Mouse (Mus musculus): ENCODE measurements at regions not wholly inside any gene's neighbourhood (a gene's known extent, or its start where the extent isn't known, plus 50 kb on each side); places are given as distances from the start of the nearest gene placed in this dataset.

DNA sequence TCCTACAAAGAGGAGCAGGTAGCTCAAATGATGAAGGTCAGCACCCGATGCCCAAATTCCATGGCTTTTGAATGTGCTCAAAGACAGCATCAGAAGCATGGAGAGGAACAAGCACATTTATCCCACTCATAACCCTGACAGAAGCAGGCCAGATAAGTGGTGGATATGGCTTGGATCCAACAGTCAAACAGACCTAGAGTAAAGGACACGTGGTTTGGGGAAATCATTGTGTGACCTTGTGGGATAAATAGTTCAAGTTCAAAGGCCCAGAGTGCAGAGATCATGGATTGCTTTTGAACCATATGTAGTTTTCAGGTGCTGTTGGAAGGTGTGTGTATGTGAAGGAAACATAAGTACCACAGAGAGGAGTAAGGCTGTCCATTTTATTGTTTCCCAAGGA lies 94.9 kb upstream of the H2al1a start:
- Histone ChIP-seq H3K4me1 (ENCODE audit: insufficient read depth) (no peaks in the 10 kb centered on the region), H3K27ac (ENCODE audit: low read depth) (no peak overlapping the region)
- no peak for DNase-seq

DNA sequence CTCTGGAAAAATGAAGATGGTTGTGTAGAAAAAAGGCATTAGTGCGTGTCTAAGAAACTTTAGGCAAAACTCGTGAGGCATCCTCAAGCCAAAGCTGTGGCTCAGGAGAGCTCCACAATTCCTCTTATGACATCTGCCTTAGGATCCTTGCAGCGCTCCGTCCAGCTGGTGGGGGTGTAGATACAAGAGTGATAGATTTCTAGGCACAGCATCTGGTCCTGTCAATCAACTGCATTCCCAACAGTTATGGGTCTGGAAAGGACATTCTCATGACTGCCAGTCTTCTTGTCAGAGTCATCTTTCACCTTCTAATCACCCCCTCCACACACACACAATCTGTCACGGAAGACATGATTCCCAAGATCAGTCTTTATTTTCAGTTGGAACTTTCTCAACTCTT lies 89.2 kb upstream of the H2al1a start:
- no peak for ATAC-seq

More for the DNA sequence above, 94.9 kb upstream of the H2al1a start:
- Histone ChIP-seq H3K36me3 (replicated peaks; ENCODE audit: insufficient read depth, low read length) (no peaks in the 10 kb centered on the region), H3K4me2 (ENCODE audit: low read depth, low read length) (no peak overlapping the region), H3K4me3 (ENCODE audit: low read depth, low read length) (no peak overlapping the region), H3K9ac (replicated peaks) (no peak overlapping the region), H3K27me3 (ENCODE audit: insufficient read depth, low read length) (no peaks in the 10 kb centered on the region), H3K9me3 (ENCODE audit: low read length) (no peaks in the 10 kb centered on the region)
- peak; percentile 71 for ATAC-seq
- TF ChIP-seq EP300 (IDR thresholded peaks at IDR 0.05; ENCODE audit: low read depth) (no peak), CTCF (IDR thresholded peaks at IDR 0.05; ENCODE audit: low read depth) (no peak)
- 65% methylated on average over 2 of the region's 2 CpGs for WGBS (ENCODE audit: insufficient replicate concordance)

DNA sequence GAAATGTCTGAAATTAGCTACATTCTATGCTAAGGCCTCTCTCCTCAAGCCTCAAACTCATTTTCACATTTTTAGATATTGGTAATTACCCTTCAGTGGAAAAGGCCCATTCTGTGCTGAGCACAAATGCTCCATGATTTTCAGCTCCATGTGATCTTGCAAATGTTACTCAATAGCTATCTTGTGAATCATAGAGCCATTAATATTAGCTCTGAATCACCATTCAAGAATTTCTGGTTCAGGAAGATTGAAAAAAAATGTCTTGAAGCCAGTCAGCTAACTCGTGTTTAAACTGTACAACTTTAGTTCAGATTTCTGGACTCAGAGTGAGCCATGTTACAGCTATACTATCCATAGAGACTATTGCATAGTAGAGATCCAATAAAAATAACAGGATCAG lies 86.2 kb upstream of the H2al1a start:
- TF ChIP-seq CTCF (IDR thresholded peaks at IDR 0.05; ENCODE audit: low read depth) (no peak), EP300 (IDR thresholded peaks at IDR 0.05; ENCODE audit: low read depth) (no peak)
- Histone ChIP-seq H3K9ac (replicated peaks) (no peak overlapping the region), H3K4me2 (ENCODE audit: low read depth, low read length) (no peak overlapping the region), H3K9me3 (ENCODE audit: low read length) (no peaks in the 10 kb centered on the region), H3K4me1 (ENCODE audit: insufficient read depth) (no peaks in the 10 kb centered on the region), H3K4me3 (ENCODE audit: low read depth, low read length) (no peak overlapping the region), H3K36me3 (replicated peaks; ENCODE audit: insufficient read depth, low read length) (no peaks in the 10 kb centered on the region), H3K27me3 (ENCODE audit: insufficient read depth, low read length) (no peaks in the 10 kb centered on the region), H3K27ac (ENCODE audit: low read depth) (no peak overlapping the region)
- DNase-seq: no peak
- 56% methylated on average over 1 of the region's 1 CpGs for WGBS (ENCODE audit: insufficient replicate concordance)
- ATAC-seq: no peak

More for the DNA sequence above, 89.2 kb upstream of the H2al1a start:
- Histone ChIP-seq H3K27me3 (ENCODE audit: insufficient read depth, low read length) (no peaks in the 10 kb centered on the region), H3K4me3 (ENCODE audit: low read depth, low read length) (no peak overlapping the region), H3K4me1 (ENCODE audit: insufficient read depth) (no peaks in the 10 kb centered on the region), H3K27ac (ENCODE audit: low read depth) (no peak overlapping the region), H3K9me3 (ENCODE audit: low read length) (no peaks in the 10 kb centered on the region), H3K4me2 (ENCODE audit: low read depth, low read length) (no peak overlapping the region), H3K36me3 (replicated peaks; ENCODE audit: insufficient read depth, low read length) (no peaks in the 10 kb centered on the region), H3K9ac (replicated peaks) (no peak overlapping the region)
- TF ChIP-seq EP300 (IDR thresholded peaks at IDR 0.05; ENCODE audit: low read depth): no peak
- no peak for TF ChIP-seq CTCF (IDR thresholded peaks at IDR 0.05; ENCODE audit: low read depth)
- no peak for DNase-seq
- WGBS (ENCODE audit: insufficient replicate concordance): 76% methylated on average over 5 of the region's 5 CpGs

DNA sequence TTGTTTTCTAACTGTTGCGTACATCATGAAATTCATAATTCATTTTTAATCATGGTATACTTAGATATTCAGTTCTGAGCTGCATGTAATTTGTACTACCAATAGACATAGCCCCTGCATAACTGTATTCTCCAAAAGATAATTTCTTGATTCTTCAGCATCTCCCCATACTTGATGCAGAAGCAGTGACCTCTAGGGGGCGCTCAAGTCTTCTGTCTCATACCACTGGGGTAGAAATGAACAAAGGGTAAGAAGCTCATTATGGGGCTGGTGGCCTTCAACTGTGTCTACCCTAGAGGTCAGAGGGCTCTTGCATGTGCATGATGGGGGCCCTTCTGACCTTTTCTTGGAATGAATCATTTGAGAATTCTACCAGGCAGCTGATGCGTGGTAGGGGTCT lies 85.6 kb upstream of the H2al1a start:
- 65% methylated on average over 3 of the region's 3 CpGs for WGBS (ENCODE audit: insufficient replicate concordance)
- Histone ChIP-seq H3K9ac (replicated peaks) (no peak overlapping the region), H3K4me1 (ENCODE audit: insufficient read depth) (no peaks in the 10 kb centered on the region), H3K9me3 (ENCODE audit: low read length) (no peaks in the 10 kb centered on the region), H3K27me3 (ENCODE audit: insufficient read depth, low read length) (no peaks in the 10 kb centered on the region), H3K36me3 (replicated peaks; ENCODE audit: insufficient read depth, low read length) (no peaks in the 10 kb centered on the region), H3K4me3 (ENCODE audit: low read depth, low read length) (no peak overlapping the region), H3K27ac (ENCODE audit: low read depth) (no peak overlapping the region), H3K4me2 (ENCODE audit: low read depth, low read length) (no peak overlapping the region)
- DNase-seq (peak; percentile 52), ATAC-seq (no peak)
- TF ChIP-seq CTCF (IDR thresholded peaks at IDR 0.05; ENCODE audit: low read depth): peak; percentile 62
- no peak for TF ChIP-seq EP300 (IDR thresholded peaks at IDR 0.05; ENCODE audit: low read depth)

DNA sequence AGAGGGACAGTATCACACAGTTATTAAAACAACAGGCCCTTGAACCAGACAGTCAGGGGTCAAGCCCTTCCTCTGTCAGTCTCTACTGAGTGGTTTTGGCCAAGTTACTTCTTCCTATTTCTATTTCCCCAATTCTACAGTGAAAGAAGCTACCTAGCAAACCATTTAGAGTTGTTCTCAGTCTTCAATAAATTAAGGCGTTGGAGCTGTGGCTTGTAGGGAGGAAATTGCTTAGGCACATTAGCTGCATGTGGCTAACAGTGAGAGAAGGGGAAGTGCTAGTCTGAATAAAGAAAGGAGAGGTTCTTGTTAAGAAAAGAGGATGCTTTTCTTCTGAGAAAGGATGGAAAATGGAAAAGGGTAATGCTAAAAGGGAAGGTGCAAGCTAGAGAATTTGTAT lies 60.0 kb upstream of the H2al1a start:
- DNase-seq (no peak), ATAC-seq (no peak)
- Histone ChIP-seq H3K9ac (replicated peaks) (no peak overlapping the region), H3K27ac (ENCODE audit: low read depth) (no peak overlapping the region), H3K4me2 (ENCODE audit: low read depth, low read length) (no peak overlapping the region), H3K9me3 (ENCODE audit: low read length) (no peaks in the 10 kb centered on the region), H3K4me1 (ENCODE audit: insufficient read depth) (no peaks in the 10 kb centered on the region), H3K27me3 (ENCODE audit: insufficient read depth, low read length) (no peaks in the 10 kb centered on the region), H3K4me3 (ENCODE audit: low read depth, low read length) (no peak overlapping the region), H3K36me3 (replicated peaks; ENCODE audit: insufficient read depth, low read length) (no peaks in the 10 kb centered on the region)
- 39% methylated on average over 1 of the region's 1 CpGs for WGBS (ENCODE audit: insufficient replicate concordance)
- TF ChIP-seq EP300 (IDR thresholded peaks at IDR 0.05; ENCODE audit: low read depth) (no peak), CTCF (IDR thresholded peaks at IDR 0.05; ENCODE audit: low read depth) (no peak)

DNA sequence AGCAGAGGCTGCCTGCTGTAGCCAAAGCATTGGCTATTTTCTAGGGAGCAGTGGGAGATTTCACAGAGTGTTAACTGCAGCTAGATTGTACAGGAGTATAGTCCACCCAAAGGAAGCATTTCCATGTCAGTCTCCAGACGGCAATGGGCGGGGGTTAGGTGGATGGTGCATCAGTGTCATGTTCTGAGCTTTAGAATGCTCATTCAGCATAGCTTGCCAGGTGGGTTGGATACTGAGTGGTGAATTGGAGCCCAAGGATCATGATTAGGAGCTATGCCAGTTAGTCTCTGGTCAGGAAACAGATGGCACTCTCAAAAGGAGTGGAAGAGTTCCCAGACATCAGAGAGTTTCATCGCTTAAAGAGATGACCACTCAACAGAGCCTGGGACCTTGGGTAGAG lies 53.5 kb upstream of the H2al1a start:
- H3K27ac ChIP-seq (ENCODE audit: low read depth): no peak overlapping the region
- no peak overlapping the region for H3K4me2 ChIP-seq (ENCODE audit: low read depth, low read length)
- H3K36me3 ChIP-seq (replicated peaks; ENCODE audit: insufficient read depth, low read length): no peaks in the 10 kb centered on the region
- TF ChIP-seq CTCF (IDR thresholded peaks at IDR 0.05; ENCODE audit: low read depth) (no peak), EP300 (IDR thresholded peaks at IDR 0.05; ENCODE audit: low read depth) (no peak)
- H3K9ac ChIP-seq (replicated peaks): no peak overlapping the region
- no peaks in the 10 kb centered on the region for H3K4me1 ChIP-seq (ENCODE audit: insufficient read depth)
- no peak for DNase-seq
- ATAC-seq: no peak
- no peaks in the 10 kb centered on the region for H3K27me3 ChIP-seq (ENCODE audit: insufficient read depth, low read length)
- 82% methylated on average over 3 of the region's 3 CpGs for WGBS (ENCODE audit: insufficient replicate concordance)
- H3K4me3 ChIP-seq (ENCODE audit: low read depth, low read length): no peak overlapping the region
- H3K9me3 ChIP-seq (ENCODE audit: low read length): no peaks in the 10 kb centered on the region

Data from liver, postnatal 0 days (tissue).